Mouse (Mus musculus): Measurements from ENCODE around the gene Men1.
A peak's percentile ranks its signal among the peaks of the same experiment; 100 is the strongest.

The Men1 gene

DNA sequence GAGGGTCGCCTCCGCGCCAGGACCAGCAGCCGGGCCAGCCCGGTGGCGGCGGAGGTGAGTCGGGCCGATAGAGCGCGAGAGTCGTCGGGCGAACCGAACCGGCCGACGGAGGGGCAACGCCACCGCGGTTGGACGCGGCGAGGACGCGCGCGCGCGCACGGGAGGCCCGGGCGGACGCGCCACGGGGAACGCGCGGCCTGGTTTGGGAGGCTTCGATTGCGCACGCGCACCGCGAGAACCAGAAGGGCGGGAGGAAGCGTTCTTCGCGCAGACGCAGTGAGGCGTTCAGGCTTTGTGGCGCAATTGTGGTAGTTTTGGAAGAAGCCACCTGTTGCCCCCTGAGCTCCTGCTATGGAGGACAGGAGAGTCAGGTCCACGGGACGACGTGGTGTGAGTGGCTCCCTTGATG lies 29.5 kb downstream of the Men1 start:
- DNase-seq (ENCODE audit: low spot score in 2 of 2), result peak; percentile 94 to 95

DNA sequence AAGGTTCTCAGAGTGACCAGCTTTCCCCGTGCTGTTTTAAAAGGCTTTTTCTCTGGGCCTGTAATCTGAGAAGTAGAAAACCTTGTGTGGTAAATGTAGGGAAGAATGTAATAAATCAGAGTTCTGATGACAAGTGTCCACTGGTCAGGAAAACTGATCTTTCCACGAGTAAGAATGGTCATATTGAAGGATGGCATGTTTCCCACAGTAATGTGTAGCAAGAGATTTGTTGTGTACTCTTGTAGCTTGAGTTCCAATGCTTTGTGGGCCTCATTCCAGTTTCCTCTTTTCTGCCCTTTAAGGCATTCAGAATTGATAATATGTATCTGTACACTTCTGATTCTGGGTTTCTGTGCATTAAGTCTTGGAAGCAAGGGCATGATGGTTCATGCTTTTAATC lies 30.1 kb downstream of the Men1 start:
- no peak for DNase-seq (ENCODE audit: low spot score in 2 of 2)

DNA sequence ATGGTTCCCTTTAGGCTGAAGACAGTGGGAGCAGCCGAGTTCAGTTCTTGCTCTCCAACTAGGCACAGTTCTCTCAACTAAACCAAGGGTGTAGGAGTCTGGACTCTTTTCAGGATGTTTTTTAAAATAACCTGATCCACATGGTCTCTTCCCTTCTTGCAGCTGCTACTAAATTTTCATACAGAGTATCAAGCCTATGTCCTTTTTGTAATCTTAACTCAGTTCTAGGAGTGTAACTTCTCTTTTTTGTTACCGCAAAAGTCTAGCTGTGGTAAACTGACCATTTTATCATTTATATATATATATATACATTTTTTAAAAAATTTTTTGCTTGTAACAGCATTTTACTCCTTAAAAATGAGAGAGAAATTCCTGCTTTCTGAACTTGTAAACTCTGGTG lies 35.4 kb downstream of the Men1 start:
- DNase-seq (ENCODE audit: low spot score in 2 of 2), result no peak

DNA sequence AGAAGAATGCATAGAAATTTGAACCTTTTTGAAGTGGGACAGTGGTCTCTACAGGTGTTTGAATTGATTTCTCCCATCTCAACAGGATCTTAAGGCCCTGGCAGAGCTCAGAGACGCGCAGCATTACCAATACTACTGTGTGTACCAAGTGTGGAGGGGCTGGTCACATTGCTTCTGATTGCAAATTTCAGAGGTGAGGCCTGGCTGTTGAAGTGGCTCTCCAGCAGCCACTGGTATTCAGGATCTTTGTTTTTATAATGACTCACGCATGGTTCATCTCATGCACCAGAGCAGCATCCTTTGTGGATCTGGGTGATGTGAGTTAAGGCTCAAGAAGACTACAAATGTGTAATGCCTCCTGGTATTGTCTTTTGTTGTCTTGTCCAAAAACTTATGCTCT lies 37.7 kb downstream of the Men1 start:
- no peak for DNase-seq (ENCODE audit: low spot score in 2 of 2)

DNA sequence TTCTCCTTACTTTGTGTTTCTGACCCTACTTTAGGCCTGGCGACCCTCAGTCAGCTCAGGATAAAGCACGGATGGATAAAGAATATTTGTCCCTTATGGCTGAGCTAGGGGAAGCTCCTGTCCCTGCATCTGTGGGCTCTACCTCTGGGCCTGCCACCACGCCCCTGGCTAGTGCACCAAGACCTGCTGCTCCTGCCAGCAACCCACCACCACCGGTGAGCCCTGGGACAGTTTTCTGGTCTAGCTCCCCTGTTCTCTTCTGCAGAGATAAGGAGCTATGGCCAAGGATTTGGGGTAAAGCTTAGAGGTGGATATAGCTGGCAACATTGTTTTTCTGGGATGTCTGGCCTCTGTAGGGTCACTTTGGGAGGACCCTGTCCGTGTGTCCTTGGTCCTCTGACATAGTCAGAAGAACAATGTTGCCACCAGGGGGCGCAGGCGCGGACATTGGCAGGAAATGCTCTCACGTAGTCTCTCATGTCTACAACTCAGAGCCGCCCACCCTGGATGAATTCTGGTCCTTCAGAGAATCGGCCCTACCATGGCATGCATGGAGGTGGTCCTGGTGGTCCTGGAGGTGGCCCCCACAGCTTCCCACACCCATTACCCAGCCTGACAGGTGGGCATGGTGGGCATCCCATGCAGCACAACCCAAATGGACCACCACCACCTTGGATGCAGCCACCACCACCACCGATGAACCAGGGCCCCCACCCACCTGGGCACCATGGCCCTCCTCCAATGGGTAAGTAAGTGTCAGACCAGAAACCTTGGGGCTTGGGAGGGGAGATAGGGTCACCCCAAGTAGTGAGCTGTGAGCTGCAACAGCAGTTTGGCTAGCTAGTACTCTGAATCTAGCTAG lies 39.0 kb downstream of the Men1 start:
- peak; percentile 84 to 90 for DNase-seq (ENCODE audit: low spot score in 2 of 2)

DNA sequence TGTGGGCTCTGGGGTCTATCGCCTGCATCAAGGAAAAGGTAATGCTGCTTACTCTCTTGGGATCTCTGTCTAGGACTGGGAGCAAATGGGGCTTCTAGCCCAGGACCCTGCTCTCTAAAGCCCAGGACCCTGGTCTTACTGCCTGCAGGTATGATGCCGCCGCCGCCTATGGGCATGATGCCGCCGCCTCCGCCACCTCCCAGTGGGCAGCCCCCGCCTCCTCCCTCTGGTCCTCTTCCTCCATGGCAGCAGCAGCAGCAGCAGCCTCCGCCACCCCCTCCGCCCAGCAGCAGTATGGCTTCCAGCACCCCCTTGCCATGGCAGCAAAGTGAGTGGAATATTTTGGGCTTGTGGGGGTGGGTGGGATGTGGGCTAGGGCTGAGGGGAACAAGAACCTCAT lies 39.8 kb downstream of the Men1 start:
- no peak for DNase-seq (ENCODE audit: low spot score in 2 of 2)

DNA sequence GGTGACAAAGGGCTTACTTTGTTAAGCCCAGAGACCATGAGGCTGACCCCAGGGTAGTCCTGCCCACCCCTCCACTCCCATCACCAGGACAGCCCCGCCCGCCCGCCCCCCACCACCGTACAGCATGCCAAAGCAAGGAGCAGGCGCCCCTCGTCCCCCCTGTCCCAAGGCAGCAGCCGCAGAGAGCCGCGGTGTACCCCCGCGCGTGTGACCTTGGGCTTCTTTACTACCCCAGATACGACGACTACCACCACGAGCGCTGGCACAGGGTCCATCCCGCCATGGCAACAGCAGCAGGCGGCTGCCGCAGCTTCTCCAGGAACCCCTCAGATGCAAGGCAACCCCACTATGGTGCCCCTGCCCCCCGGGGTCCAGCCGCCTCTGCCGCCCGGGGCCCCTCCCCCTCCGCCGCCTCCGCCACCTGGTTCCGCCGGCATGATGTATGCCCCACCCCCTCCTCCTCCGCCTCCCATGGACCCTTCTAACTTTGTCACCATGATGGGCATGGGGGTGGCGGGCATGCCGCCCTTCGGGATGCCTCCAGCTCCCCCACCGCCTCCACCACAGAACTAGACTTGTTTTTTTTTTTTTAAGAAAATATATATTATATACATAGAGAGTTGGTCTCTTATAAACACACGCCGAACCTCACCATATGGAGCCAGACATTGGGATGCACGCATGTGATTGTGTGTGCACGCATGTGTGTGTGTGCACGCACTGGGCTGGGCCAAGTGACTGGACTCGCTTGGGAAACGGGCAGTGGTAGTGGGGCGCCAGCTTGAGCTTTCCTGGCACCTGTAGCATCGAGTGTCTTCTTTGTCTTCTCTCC lies 40.9 kb downstream of the Men1 start:
- DNase-seq (ENCODE audit: low spot score in 2 of 2), result no peak

DNA sequence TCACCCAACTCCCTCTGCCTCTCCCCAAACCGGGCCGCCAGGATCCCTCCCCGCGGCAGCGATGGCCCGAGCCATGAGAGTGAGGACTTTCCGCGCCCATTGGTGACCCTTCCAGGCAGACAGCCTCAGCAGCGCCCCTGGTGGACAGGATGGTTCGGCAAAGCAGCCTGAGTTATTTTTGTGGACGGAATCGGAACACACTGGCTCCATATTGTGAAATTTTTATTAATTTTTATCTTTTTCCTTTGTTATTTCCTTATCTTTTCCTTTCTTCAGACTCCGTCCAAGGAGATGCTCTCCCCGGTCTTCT lies 41.4 kb downstream of the Men1 start:
- peak in 1 of 2 experiments; percentile 63 for DNase-seq (ENCODE audit: low spot score in 2 of 2)

DNA sequence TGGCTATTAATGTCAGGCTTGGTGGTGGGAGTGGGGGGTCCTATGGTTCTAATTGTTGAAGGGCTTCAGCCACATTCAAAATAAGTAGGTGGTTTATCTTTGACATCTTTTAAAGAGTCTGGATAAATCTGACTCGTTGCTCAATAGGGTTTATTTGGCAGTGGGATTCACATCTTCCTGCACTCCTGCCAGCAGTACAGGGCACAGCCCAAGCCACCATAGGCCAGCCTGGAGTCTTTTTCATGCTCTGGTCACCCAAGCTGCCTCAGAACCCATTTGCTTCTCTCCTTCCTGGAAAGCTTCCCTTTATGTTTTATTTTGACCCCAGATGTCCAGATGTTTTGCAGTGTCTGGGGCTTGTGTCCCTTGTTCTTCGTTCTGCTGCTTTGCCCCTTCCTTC lies 41.9 kb downstream of the Men1 start:
- DNase-seq (ENCODE audit: low spot score in 2 of 2), result no peak

DNA sequence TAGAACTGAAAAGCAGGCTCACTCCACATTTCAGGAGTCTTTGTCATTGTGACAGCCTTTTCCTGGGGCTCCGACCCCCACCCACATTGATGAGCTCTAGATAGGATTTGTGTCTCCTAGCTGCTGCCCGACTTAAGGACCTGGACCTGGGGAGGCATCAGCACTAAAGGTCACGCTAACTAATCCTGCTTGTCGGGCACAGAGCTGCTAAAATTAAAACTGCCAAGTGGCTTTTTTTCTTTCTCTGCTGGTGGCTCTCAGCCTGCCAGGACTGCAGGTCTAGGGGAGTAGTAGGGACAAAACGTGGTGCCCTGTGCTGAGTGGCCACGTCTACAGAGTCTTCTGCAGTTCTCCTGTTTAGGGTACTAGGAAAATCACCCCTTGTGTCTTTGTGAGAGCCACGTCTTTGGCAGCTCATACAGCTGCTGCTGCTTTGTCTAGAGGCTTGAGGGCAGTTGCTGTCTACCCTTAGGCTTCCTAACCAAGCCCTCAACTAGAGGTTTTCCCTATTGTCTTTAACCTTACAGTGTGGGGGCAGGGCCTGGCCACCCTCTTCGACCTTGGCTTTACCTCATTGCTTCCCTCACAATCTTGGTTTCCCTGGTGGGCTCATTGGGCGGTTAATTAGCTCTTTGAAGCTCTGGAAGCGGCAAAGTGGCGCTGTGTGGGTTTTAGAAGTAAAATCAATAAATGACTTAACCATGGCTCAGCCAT lies 42.7 kb downstream of the Men1 start:
- no peak for DNase-seq (ENCODE audit: low spot score in 2 of 2)

DNA sequence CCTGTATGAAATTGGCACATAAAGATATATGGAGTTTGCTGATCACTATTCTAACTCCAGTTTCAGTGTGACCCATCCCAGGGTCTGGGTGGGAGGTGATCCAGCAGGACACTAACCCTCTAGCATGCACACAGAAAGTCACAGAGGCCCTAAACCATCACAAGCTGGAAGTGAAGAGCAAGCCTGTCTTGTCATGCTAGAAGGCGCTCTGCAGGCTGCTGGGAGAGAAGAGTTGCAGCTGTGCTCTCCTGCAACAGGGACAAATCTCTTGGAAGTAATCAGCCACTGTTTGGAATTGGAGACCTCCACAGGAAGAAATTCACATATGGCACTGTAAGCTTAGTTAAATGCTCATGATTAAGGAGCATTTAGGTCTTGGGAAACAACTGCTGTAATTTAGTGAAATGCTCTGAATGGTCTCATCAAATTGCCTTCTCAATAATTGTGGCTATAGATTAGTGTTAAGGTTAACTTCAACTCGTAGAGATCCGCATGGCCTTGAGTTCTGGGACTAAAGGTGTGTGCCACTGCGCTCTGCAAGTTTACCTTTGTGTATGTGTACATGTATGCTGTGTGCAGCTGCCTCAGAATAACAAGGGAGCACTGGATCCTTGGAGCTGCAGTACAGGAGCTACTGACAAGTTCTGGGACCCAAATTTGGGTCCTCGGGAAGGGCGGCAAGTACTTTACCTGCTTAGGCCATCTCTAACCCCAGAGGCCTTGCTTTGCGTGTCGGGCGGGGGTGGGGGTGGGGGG lies 45.8 kb downstream of the Men1 start:
- DNase-seq (ENCODE audit: low spot score in 2 of 2), result no peak

DNA sequence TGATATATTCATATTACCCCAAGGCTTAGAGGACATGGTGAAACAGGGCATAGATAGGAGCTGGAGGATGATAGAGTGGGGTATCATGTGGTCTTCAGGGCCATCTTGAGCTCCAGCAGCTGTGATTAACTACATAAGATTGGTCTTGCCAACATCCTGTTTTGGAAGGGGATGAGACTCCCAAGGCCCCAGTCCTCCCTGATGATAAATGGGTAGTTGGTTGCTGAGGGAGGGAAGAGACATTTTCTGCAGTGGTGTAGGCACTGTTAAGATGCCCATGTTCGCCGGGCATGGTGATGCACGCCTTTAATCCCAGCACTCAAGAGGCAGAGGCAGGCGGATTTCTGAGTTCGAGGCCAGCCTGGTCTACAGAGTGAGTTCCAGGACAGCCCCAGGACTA lies 46.5 kb downstream of the Men1 start:
- no peak for DNase-seq (ENCODE audit: low spot score in 2 of 2)

DNA sequence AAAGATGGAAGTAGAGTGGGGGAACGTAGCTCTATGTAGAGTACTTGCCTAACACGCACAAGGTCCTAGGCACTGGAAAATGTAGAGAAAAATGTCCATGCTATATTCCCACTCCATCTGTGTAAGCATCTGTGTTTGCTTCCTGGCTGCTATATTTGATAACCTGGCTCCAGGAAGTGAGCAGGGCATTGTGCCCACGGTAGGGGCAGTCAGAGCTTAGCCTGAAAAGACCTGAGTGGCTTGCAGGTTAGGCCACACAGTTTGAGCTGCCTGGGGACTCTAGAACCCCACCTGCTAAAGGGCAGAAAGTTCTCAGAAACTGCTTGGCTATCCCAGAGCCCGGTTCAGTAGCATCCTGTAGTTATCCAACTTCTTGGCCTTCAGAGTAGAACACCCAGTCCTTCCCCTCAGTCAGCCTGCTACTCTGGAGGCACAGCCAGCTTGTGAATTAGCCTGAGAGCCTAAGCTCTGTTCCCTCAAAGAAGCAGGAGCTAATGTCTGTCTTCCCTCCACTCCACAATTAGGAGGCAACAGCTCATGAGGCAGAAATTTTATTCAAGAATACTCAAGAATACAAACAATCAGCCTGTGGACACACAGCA lies 47.6 kb downstream of the Men1 start:
- DNase-seq (ENCODE audit: low spot score in 2 of 2), result no peak

DNA sequence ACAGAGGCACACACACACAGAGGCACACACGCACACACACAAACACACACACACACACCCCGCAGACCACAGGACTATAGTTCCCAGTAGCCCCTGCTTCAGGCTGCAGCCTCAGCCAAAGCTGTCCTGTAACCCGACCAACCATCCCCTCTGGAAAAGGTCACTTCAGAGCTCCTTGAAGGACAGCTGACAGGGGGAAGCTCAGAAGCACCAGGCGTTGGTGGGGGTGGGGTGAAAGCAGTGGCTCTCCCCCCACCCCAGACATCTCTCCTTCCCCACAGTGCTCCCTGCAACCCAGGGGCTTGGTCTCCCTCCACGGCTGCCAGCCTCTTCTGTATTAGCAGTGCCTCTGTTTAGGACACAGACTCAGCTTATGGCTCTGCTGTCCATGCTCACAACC lies 48.7 kb downstream of the Men1 start:
- DNase-seq (ENCODE audit: low spot score in 2 of 2), result no peak

DNA sequence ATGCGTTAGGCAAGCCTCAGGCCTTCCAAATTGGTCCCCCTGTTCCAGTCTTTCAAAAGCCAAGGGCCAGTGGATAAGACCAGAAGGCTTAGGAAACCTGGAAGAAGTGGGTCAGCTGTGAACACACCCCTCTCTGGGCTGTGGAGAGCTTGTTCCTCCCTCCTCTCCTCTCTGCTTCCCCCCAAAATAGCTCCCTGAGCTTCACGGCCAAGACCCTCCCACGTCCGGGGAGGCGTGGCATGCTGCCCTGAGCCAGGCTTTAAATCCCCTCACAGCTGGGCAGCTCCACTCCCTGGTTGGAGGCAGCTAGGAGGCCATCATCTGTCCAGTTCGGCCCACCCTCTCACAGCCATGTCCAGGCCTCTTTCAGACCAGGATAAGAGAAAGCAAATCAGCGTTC lies 49.3 kb downstream of the Men1 start, which contains the start of gene Pygm:
TSS of gene Pygm (plus strand) at position 272 of the 400 bp plus-strand sequence.
- DNase-seq (ENCODE audit: low spot score in 2 of 2), result peak; percentile 79 to 80

DNA sequence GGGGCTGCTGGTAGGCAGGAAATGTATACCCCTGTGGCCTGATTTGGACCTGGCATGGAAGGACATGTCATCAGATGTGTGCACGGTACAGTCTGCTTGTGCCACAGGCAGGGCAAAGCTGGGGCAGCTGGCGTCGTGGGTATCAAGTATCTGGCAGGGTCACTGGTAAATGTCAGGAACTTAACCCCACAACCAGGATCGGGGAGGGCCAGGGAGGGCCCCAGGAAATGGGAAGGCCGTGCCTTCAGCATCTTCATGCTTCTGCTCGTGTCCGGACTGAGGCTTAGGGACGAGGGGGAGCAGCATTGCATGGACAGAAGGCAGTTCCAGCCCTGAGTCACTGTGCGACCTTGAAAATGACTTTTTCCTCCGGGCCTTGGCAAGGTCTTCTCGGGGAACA lies 50.2 kb downstream of the Men1 start:
- DNase-seq (ENCODE audit: low spot score in 2 of 2), result no peak

DNA sequence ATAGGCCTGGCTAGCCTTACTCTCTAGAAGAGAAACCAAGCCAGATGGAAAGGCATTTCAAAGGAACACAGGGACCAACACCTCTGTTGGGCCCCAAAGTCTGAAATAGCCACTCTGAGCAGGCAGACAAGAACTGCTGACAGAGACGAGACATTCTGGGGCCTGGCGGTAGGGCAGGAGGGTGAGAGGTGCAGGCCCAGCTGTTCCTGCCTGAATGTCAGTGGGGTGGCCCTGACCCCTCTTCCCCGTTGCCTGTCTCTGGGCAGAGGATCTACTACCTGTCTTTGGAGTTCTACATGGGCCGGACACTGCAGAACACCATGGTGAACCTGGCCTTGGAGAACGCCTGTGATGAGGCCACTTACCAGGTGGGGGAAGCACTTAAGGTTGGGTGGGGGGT lies 50.6 kb downstream of the Men1 start:
- no peak for DNase-seq (ENCODE audit: low spot score in 2 of 2)

DNA sequence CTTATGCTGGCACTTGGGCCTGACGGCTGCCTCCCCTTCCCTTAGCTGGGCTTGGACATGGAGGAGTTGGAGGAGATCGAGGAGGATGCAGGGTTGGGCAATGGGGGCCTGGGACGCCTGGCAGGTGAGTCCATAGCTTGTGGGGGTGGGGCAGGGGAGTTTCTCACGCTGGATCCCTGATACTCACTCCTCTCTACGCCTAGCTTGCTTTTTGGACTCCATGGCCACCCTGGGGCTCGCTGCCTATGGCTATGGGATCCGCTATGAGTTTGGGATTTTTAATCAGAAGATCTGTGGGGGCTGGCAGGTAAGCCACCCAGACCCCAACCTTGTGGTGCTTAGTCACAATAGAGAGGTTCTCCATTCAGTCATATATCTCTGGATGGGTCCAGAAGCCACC lies 51.0 kb downstream of the Men1 start:
- DNase-seq (ENCODE audit: low spot score in 2 of 2), result no peak

DNA sequence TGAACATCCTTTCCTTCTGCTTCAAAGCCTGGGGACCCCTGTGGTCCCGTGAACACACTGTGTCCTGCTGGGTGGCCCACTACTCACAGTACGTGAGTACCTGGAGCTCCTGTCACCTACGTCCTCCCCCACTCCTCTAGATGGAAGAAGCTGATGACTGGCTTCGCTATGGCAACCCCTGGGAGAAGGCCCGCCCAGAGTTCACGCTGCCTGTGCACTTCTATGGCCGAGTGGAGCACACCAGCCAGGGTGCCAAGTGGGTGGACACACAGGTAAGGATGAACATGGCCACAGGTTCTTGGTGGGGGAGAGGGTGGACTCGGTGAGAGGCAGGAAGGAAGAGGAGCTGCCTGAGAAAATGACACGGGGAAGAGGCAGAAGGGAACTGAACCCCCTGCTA lies 51.5 kb downstream of the Men1 start:
- DNase-seq (ENCODE audit: low spot score in 2 of 2), result no peak

DNA sequence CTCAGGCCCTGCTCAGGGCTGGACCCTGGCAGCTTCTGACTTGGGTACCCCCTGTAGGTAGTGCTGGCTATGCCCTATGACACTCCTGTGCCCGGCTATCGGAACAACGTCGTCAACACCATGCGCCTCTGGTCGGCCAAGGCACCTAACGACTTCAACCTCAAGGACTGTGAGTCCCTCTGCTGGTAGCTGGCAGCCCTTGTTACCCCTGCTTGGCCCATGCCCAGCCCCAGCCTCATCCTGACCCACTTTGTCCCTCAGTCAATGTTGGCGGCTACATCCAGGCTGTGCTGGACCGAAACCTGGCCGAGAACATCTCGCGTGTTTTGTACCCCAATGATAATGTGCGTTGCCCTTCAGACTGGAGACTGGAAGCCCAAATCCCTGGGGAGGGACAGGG lies 53.2 kb downstream of the Men1 start:
- no peak for DNase-seq (ENCODE audit: low spot score in 2 of 2)

DNA sequence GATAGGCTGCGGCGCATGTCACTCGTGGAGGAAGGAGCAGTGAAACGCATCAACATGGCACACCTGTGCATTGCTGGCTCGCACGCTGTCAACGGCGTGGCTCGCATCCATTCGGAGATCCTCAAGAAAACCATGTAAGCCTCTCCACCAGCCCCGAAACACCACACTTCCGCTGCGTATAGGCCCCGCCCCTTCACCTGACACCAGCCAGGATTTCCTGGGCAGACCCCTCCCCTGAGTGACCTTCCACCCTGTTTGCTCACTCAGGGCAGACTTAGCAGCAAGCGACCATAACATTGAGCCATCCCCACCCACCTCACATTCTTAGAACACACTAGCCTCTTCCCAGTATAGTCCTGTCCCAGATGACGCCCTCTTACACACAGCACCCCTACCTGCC lies 55.0 kb downstream of the Men1 start:
- no peak for DNase-seq (ENCODE audit: low spot score in 2 of 2)
